Mouse (Mus musculus): ENCODE data around the gene Mybl2.

Gene Mybl2

GRCm38 (mm10) chr2:163102900-163103653 lies 48.6 kb downstream of the Mybl2 start:
- in situ Hi-C loops (cut with MboI; ENCODE audit: unreplicated experiment in 2 of 2), result loop anchor here in 1 of 2 experiments (10.0 kb wide), 1 partner anchor 92 kb away; no protein-coding TSS in a partner anchor

GRCm38 (mm10) chr2:163104086-163104770 lies 49.7 kb downstream of the Mybl2 start:
- in situ Hi-C loops (cut with MboI; ENCODE audit: unreplicated experiment in 2 of 2), result loop anchor here in 1 of 2 experiments (10.0 kb wide), 1 partner anchor 91 kb away; no protein-coding TSS in a partner anchor

- in situ Hi-C loops (cut with MboI; ENCODE audit: unreplicated experiment in 2 of 2), result loop anchor here in 1 of 2 experiments (10.0 kb wide), 1 partner anchor 86 kb away; no protein-coding TSS in a partner anchor
Measured at GRCm38 (mm10) chr2:163108385-163108784, 53.9 kb downstream of the Mybl2 start.

GRCm38 (mm10) chr2:163110706-163111105 lies 56.2 kb downstream of the Mybl2 start:
- in situ Hi-C loops (cut with MboI; ENCODE audit: unreplicated experiment in 2 of 2), result no loop called here

- in situ Hi-C loops (cut with MboI; ENCODE audit: unreplicated experiment in 2 of 2), result no loop called here
Measured at GRCm38 (mm10) chr2:163111413-163112201, 57.1 kb downstream of the Mybl2 start.

- in situ Hi-C loops (cut with MboI; ENCODE audit: unreplicated experiment in 2 of 2), result no loop called here
Measured at GRCm38 (mm10) chr2:163120626-163121352, 66.3 kb downstream of the Mybl2 start.

- in situ Hi-C loops (cut with MboI; ENCODE audit: unreplicated experiment in 2 of 2), result no loop called here
Measured at GRCm38 (mm10) chr2:163121353-163121660, 66.8 kb downstream of the Mybl2 start.

GRCm38 (mm10) chr2:163122319-163122718 lies 67.8 kb downstream of the Mybl2 start:
- in situ Hi-C loops (cut with MboI; ENCODE audit: unreplicated experiment in 2 of 2), result no loop called here

- in situ Hi-C loops (cut with MboI; ENCODE audit: unreplicated experiment in 2 of 2), result no loop called here
Measured at GRCm38 (mm10) chr2:163123496-163123895, 69.0 kb downstream of the Mybl2 start.

GRCm38 (mm10) chr2:163130837-163131236 lies 76.3 kb downstream of the Mybl2 start:
- in situ Hi-C loops (cut with MboI; ENCODE audit: unreplicated experiment in 2 of 2), result no loop called here

- in situ Hi-C loops (cut with MboI; ENCODE audit: unreplicated experiment in 2 of 2), result no loop called here
Measured at GRCm38 (mm10) chr2:163132314-163132713, 77.8 kb downstream of the Mybl2 start.
